Mouse (Mus musculus) liver, embryonic 12.5 days (tissue): ENCODE measurements around the gene Olfr771. TPM values are rescaled to one million over a fixed set of nuclear protein-coding genes. Genes with fewer than 3 reads are reported as not detected.
"Not testable (repeated sequence)": the region's sequence is repeated elsewhere in the genome, so short reads cannot be mapped to it uniquely, and the experiment has no call there.

Experiments used
- ATAC-seq: fragments of 200-750 bp; cut with Nextera tagmentation; 2 replicates; pipeline ENCODE4 v1.8.0; 2017; ENCODE audit warnings: moderate number of reproducible peaks, mild to moderate bottlenecking, moderate library complexity
- H3K27ac ChIP-seq: fragments of 300-500 bp; sonication (generic); 2 replicates; pipeline ENCODE4 v1.5.1; 2016; ENCODE audit warnings: mild to moderate bottlenecking
- H3K27me3 ChIP-seq: fragments of 300-500 bp; sonication (generic); replicated peaks from 2 replicates; pipeline ENCODE4 v1.6.1; 2016; ENCODE audit warnings: mild to moderate bottlenecking, moderate library complexity
- H3K36me3 ChIP-seq: fragments of 300-500 bp; sonication (generic); 2 replicates; pipeline ENCODE4 v1.6.1; 2016; ENCODE audit warnings: mild to moderate bottlenecking, moderate library complexity
- H3K4me1 ChIP-seq: fragments of 300-500 bp; sonication (generic); 2 replicates; pipeline ENCODE4 v1.6.1; 2016
- H3K4me2 ChIP-seq: fragments of 300-500 bp; sonication (generic); 2 replicates; pipeline ENCODE4 v1.6.1; 2016; ENCODE audit warnings: mild to moderate bottlenecking, moderate library complexity
- H3K4me3 ChIP-seq: fragments of 300-500 bp; sonication (generic); 2 replicates; pipeline ENCODE4 v1.5.1; 2016; ENCODE audit warnings: mild to moderate bottlenecking, moderate library complexity
- H3K9ac ChIP-seq: fragments of 300-500 bp; sonication (generic); 2 replicates; pipeline ENCODE4 v1.6.1; 2016; ENCODE audit warnings: mild to moderate bottlenecking, moderate library complexity
- H3K9me3 ChIP-seq: fragments of 300-500 bp; sonication (generic); replicated peaks from 2 replicates; pipeline ENCODE4 v1.6.1; 2016; ENCODE audit warnings: mild to moderate bottlenecking, moderate library complexity
- WGBS: fragments of 180-500 bp; shearing (Covaris S2); methylation state at CpG from one replicate; pipeline ENCODE4 v1.1.7; 2016; ENCODE audit not compliant: insufficient replicate concordance; 5-methylcytosine and 5-hydroxymethylcytosine counted together
- polyA plus RNA-seq: library from polyadenylated mRNA; unstranded; fragments of >200 nt; fragmentation: Nextera tagmentation; extraction: Ambion mirVana; gene quantifications from 2 replicates; pipeline ENCODE4 v1.2.1, GENCODE M21; 2016

Olfr771 gene
- not detected in 2 replicates for polyA plus RNA-seq

DNA sequence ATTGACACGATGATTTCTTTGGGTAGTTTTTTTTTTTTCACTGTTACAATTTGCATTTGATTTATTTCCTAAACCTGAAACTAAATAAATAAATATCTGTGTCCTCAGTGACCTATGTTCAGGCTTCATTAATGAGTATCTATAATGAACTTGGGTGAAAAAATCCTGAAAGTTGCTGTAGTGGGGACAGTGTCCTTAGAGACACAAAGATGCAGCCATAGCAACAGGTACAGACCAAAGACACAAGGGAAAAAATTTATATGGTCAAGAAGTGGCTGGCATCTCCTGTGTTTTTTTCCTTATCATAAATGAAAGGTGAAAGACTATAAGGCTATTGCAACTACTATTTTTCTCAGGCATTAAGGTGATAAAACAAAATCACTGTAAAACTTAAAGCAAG lies at the start of gene Olfr771:
TSS of gene Olfr771 (minus strand) at position 101 of the 400 bp plus-strand sequence.
- no peaks in the 10 kb centered on the region for H3K36me3 ChIP-seq
- no peaks in the 10 kb centered on the region for H3K4me1 ChIP-seq
- H3K4me2 ChIP-seq = no peak within 1 kb of the TSS
- no peak within 1 kb of the TSS for H3K4me3 ChIP-seq
- H3K9me3 ChIP-seq = no peaks in the 10 kb centered on the region
- ATAC-seq = no peak
- H3K27ac ChIP-seq = no peak within 1 kb of the TSS
- H3K27me3 ChIP-seq = no peaks in the 10 kb centered on the region
- WGBS = 69% methylated on average over 1 of the region's 1 CpGs
- H3K9ac ChIP-seq = no peak within 1 kb of the TSS

- H3K4me3 ChIP-seq, H3K36me3 ChIP-seq, H3K4me1 ChIP-seq, H3K9ac ChIP-seq, ATAC-seq, H3K4me2 ChIP-seq, H3K27me3 ChIP-seq, H3K9me3 ChIP-seq, H3K27ac ChIP-seq: not testable (repeated sequence)
These were observed 22.8 kb upstream of the Olfr771 start, which contains the start of gene Olfr773 for GRCm38 (mm10) chr10:129187319-129187718. Gene Olfr773, minus strand, starts transcription at chr10:129187419.

GRCm38 (mm10) chr10:129177821-129178220 lies 13.3 kb upstream of the Olfr771 start, which contains the start of gene Olfr772:
Gene Olfr772, minus strand, starts transcription at chr10:129177921.
- not testable (repeated sequence) for H3K27me3 ChIP-seq, H3K9me3 ChIP-seq, H3K9ac ChIP-seq, H3K4me1 ChIP-seq, H3K4me2 ChIP-seq, H3K36me3 ChIP-seq, H3K27ac ChIP-seq, H3K4me3 ChIP-seq, ATAC-seq
- WGBS = 56% methylated on average over 3 of the region's 4 CpGs

DNA sequence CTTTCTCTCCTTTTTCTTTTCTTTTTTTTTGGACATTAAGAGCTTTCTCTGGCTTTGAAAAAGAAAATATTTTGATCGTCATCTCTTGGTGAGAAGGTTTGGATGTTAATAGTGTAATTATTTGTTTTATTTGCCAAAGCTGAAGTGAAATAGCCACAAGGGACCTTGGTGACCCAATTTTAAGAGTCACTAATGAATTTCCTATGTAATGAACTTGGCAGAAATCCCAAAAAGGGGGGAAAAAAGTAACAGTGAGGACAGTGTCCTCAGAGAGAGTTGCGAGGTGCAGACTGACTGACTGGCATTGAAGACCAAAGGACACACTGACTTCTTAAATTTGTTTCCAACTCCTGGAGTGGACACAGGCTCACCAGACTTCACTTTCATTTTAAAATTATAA lies 25.7 kb downstream of the Olfr771 start, which contains the start of gene Olfr770:
TSS of gene Olfr770 (minus strand) at position 101 of the 400 bp plus-strand sequence.
- Histone ChIP-seq H3K4me1 (no peaks in the 10 kb centered on the region), H3K4me2 (no peak within 1 kb of the TSS), H3K36me3 (no peaks in the 10 kb centered on the region), H3K9ac (no peak within 1 kb of the TSS), H3K27ac (no peak within 1 kb of the TSS), H3K9me3 (no peaks in the 10 kb centered on the region), H3K27me3 (no peaks in the 10 kb centered on the region), H3K4me3 (no peak within 1 kb of the TSS)
- no peak for ATAC-seq
- 85% methylated on average over 2 of the region's 2 CpGs for WGBS

- no peak within 1 kb of the TSS for H3K27ac ChIP-seq
- no peak for ATAC-seq
- WGBS = 71% methylated on average over 2 of the region's 2 CpGs
These were observed 46.8 kb downstream of the Olfr771 start, which contains the start of gene Olfr769 for GRCm38 (mm10) chr10:129117761-129118160. Gene Olfr769, minus strand, starts transcription at chr10:129117861.

GRCm38 (mm10) chr10:129115146-129115545 lies 49.4 kb downstream of the Olfr771 start:
- H3K4me1 ChIP-seq = no peaks in the 10 kb centered on the region
- peaks cover 29% of the 10 kb centered on the region for H3K9me3 ChIP-seq
- ATAC-seq = no peak
- WGBS = 88% methylated on average over 3 of the region's 3 CpGs
- H3K27me3 ChIP-seq = no peaks in the 10 kb centered on the region
- H3K36me3 ChIP-seq = no peaks in the 10 kb centered on the region
- no peak overlapping the region for H3K27ac ChIP-seq
- no peak overlapping the region for H3K4me2 ChIP-seq
- H3K9ac ChIP-seq = no peak overlapping the region
- no peak overlapping the region for H3K4me3 ChIP-seq

More at GRCm38 (mm10) chr10:129117761-129118160, 46.8 kb downstream of the Olfr771 start, which contains the start of gene Olfr769:
- Histone ChIP-seq H3K27me3 (no peaks in the 10 kb centered on the region), H3K9me3 (peaks cover 8% of the 10 kb centered on the region; the same call in 1 of the 2 replicates), H3K4me2 (no peak within 1 kb of the TSS), H3K9ac (no peak within 1 kb of the TSS), H3K4me1 (no peaks in the 10 kb centered on the region), H3K4me3 (no peak within 1 kb of the TSS), H3K36me3 (no peaks in the 10 kb centered on the region)

Other genes starting within 250 kb of the Olfr771 start
- gene Rdh5, start 241.9 kb downstream of the Olfr771 start, polyA plus RNA-seq = 8.2 and 9.0 TPM in 2 replicates
- gene Bloc1s1, start 240.7 kb downstream of the Olfr771 start, polyA plus RNA-seq = 82.5 and 83.0 TPM in 2 replicates
- gene Itga7, start 230.9 kb downstream of the Olfr771 start, polyA plus RNA-seq = 0.12 and 0.17 TPM in 2 replicates
- not detected in 2 replicates for gene Mettl7b, start 203.8 kb downstream of the Olfr771 start, polyA plus RNA-seq
- not detected in 2 replicates for gene Olfr9, start 175.3 kb downstream of the Olfr771 start, polyA plus RNA-seq
- not detected in 2 replicates for gene Olfr763, start 154.0 kb downstream of the Olfr771 start, polyA plus RNA-seq
- gene Olfr764-ps1, start 124.9 kb downstream of the Olfr771 start, polyA plus RNA-seq = not detected in 2 replicates
- gene Olfr765, start 114.8 kb downstream of the Olfr771 start, polyA plus RNA-seq = not detected in 2 replicates
- not detected in 2 replicates for gene Olfr766-ps1, start 95.8 kb downstream of the Olfr771 start, polyA plus RNA-seq
- not detected in 2 replicates for gene Olfr767, start 81.8 kb downstream of the Olfr771 start, polyA plus RNA-seq
- not detected in 2 replicates for gene Olfr768, start 65.4 kb downstream of the Olfr771 start, polyA plus RNA-seq
- gene Olfr769, start 46.9 kb downstream of the Olfr771 start, polyA plus RNA-seq = not detected in 2 replicates
- gene Olfr770, start 25.8 kb downstream of the Olfr771 start, polyA plus RNA-seq = not detected in 2 replicates
- gene Olfr772, start 13.2 kb upstream of the Olfr771 start, polyA plus RNA-seq = not detected in 2 replicates
- gene Olfr773, start 22.7 kb upstream of the Olfr771 start, polyA plus RNA-seq = not detected in 2 replicates
- gene Olfr774, start 71.5 kb upstream of the Olfr771 start, polyA plus RNA-seq = not detected in 2 replicates
- gene Olfr775, start 83.7 kb upstream of the Olfr771 start, polyA plus RNA-seq = not detected in 2 replicates
- gene Olfr776, start 94.4 kb upstream of the Olfr771 start, polyA plus RNA-seq = not detected in 2 replicates
- gene Olfr777, start 106.7 kb upstream of the Olfr771 start, polyA plus RNA-seq = not detected in 2 replicates
- not detected in 2 replicates for gene Olfr780, start 153.4 kb upstream of the Olfr771 start, polyA plus RNA-seq
- gene Olfr781, start 164.1 kb upstream of the Olfr771 start, polyA plus RNA-seq = not detected in 2 replicates
- not detected in 2 replicates for gene Olfr782, start 184.1 kb upstream of the Olfr771 start, polyA plus RNA-seq
- not detected in 2 replicates for gene Olfr784, start 219.3 kb upstream of the Olfr771 start, polyA plus RNA-seq
- gene Olfr785, start 240.7 kb upstream of the Olfr771 start, polyA plus RNA-seq = not detected in 2 replicates